Mouse (Mus musculus) bone marrow, adult 2 months (tissue): ENCODE results near the gene Zdhhc17. TPM values are rescaled to one million over a fixed set of nuclear protein-coding genes. Genes with fewer than 3 reads are reported as not detected.

ENCODE experiments used
- H3K27ac ChIP-seq: fragments of 200-500 bp; 2 replicates; pipeline ENCODE4 v1.5.1; 2012; ENCODE audit warnings: low read depth, mild to moderate bottlenecking, control low read depth, inconsistent platforms, low read length; ENCODE audit not compliant: control insufficient read depth, poor library complexity, insufficient read depth
- H3K4me1 ChIP-seq: fragments of 200-500 bp; 2 replicates; pipeline ENCODE4 v1.6.1; 2011; ENCODE audit warnings: low read length; ENCODE audit not compliant: control insufficient read depth, insufficient read depth
- H3K4me3 ChIP-seq: fragments of 200-500 bp; replicated peaks from 2 replicates; pipeline ENCODE3; 2011; ENCODE audit warnings: mild to moderate bottlenecking, low read depth, low read length, control low read depth; ENCODE audit not compliant: control insufficient read depth
- CTCF ChIP-seq: fragments of 200-500 bp; IDR thresholded peaks from 2 replicates; pipeline ENCODE4 v1.5.1; 2011; ENCODE audit warnings: low read length, control low read depth; ENCODE audit not compliant: control insufficient read depth, insufficient read depth
- POLR2A ChIP-seq: fragments of 200-500 bp; IDR thresholded peaks from 2 replicates; pipeline ENCODE4 v1.6.1; 2011; ENCODE audit warnings: low read depth, mild to moderate bottlenecking, control low read depth, low read length, borderline replicate concordance; ENCODE audit not compliant: control insufficient read depth
- WGBS: fragments of 180-500 bp; shearing (Covaris S2); methylation state at CpG from one replicate; pipeline ENCODE4 v1.1.7; 2018; 5-methylcytosine and 5-hydroxymethylcytosine counted together
- polyA plus RNA-seq: library from polyadenylated mRNA; stranded (reverse); fragments of >200 nt; gene quantifications from 2 replicates; pipeline ENCODE4 v1.2.4, GENCODE M21; 2011; ENCODE audit warnings: low replicate concordance; ENCODE audit not compliant: missing spikeins, insufficient read depth, insufficient read length

Gene Zdhhc17
- polyA plus RNA-seq, 1 experiment = 4.6 TPM

DNA sequence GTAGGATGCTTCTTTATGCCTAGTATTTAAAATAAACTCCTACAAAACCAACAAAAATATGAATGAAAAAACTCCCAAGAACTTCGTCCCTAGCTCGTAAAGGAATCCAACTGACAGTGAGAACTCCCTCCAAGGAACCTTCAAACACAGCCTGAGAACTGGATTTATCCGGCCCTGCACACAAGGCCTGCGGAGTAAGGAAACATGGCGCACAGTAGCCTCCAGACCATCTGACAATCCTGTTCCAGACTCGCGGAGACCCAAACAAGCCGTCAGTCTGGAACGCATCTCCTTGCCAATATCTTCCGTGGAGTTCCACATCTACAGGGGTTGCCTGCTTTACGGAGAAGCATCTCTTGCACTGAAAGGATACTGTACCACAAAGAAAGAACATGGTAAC, 68.0 kb downstream of the Zdhhc17 start:
- no peaks in the 10 kb centered on the region for H3K4me1 ChIP-seq
- no peak overlapping the region for H3K4me3 ChIP-seq
- TF ChIP-seq CTCF (no peak), POLR2A (no peak)
- no peak overlapping the region for H3K27ac ChIP-seq
- WGBS = 94% methylated on average over 11 of the region's 11 CpGs

DNA sequence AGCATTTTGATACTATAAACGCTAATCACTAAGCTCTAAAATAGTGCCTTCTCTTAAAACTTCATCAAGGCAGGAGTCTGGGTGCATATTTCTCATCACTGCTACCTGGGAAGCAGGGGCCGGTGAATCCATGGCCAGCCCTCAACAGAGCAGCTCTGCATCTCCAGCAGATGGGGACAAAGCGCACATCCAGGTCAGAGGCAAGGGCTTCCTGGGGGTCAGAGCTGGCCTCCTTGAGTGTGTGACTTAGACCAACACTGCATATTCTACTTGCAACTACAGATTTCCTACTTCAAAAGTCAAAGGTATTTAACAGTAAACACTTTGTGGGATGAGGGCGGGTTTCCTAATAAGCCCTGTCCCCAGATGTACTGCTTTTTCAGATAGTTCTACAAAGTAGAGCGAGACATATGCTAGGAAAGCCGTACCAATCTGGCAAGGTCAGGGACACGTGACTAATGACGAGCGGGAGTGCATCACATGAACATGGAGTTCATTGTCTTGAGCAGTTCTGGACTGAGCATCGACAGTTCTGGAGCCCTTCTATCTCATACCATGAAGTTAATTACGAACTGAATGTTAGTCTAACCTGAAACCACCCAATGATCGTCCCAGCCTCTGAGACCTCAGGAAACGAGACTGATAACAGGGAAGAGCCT, 69.1 kb downstream of the Zdhhc17 start:
- Histone ChIP-seq H3K4me3 (no peak overlapping the region), H3K27ac (no peak overlapping the region), H3K4me1 (no peaks in the 10 kb centered on the region)
- TF ChIP-seq POLR2A (no peak), CTCF (no peak)
- WGBS = 88% methylated on average over 13 of the region's 13 CpGs

DNA sequence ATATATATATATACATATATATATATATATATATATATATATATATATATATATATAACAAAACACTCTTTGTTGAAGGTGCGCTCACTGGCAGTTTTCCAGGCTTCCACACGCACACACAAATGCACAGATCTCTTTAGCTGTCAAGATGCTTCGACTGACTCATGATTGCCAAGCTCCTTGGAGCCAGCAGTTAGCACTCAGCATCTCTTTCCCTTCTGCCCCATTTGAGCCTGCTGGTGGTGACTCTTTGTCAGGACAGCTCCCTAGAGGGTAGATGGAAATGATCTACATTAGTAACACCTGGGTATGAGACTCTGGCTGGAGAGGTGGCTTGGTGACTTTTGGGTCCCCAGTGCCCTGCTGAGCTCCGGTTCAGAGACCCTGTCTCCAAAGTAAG, 70.2 kb downstream of the Zdhhc17 start:
- TF ChIP-seq POLR2A (no peak), CTCF (no peak)
- Histone ChIP-seq H3K4me3 (no peak overlapping the region), H3K27ac (no peak overlapping the region), H3K4me1 (no peaks in the 10 kb centered on the region; the same call in 1 of the 2 replicates)
- WGBS = 83% methylated on average over 4 of the region's 4 CpGs

DNA sequence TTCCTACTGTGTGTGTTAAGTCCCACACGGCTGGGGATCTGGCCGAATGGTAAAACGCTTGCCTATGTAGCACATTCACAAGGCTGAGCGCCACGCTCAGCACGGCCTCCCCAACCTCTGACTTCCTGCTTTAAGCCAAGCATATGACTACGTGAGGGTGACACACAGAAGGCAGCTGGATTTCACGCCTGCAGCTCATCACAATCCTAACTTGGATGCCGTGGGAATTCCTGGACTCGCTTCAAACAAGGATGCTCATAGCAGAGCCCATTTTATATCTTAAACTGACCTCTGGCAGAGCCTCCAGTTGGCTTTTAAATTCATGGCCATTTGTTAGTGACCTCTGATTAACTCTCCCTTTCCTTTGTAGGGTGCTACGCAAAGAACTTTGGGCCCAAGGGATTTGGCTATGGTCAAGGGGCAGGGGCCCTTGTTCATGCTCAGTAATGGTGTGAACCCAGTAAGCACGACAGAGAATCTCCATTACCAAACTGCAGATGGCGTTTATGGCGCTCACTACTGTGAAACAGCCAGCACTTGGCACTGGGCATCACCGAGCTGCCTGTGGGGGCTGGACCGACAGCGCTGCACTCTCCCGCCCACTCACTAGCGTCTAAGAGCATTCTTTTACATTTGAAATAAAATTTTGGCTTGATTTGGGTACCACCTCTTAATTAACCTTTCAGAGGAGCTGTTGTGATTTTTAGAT, 70.9 kb downstream of the Zdhhc17 start:
- 86% methylated on average over 19 of the region's 19 CpGs for WGBS
- Histone ChIP-seq H3K4me3 (no peak overlapping the region), H3K27ac (no peak overlapping the region), H3K4me1 (no peaks in the 10 kb centered on the region; the same call in 1 of the 2 replicates)
- TF ChIP-seq CTCF (no peak), POLR2A (no peak)

DNA sequence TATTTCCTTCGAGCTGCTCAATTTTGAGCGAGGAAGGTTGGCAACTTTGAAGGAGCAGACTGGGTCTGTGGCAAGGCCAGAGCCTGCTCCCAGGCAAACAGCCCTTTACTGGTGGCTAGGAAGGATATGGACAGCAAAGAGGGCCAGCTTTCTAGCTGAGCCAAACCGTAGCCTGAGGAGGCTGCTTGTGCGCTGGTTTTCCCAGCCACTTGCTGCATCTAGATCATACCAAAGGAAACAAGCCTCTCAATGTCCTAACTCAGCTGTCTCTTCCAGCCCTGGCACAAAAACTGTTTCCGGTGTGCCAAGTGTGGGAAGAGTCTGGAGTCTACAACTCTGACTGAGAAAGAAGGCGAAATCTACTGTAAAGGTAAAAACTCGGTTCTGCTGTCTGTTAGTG, 71.6 kb downstream of the Zdhhc17 start:
- 86% methylated on average over 7 of the region's 7 CpGs for WGBS
- no peak for TF ChIP-seq POLR2A
- TF ChIP-seq CTCF = no peak
- no peak overlapping the region for H3K4me3 ChIP-seq

DNA sequence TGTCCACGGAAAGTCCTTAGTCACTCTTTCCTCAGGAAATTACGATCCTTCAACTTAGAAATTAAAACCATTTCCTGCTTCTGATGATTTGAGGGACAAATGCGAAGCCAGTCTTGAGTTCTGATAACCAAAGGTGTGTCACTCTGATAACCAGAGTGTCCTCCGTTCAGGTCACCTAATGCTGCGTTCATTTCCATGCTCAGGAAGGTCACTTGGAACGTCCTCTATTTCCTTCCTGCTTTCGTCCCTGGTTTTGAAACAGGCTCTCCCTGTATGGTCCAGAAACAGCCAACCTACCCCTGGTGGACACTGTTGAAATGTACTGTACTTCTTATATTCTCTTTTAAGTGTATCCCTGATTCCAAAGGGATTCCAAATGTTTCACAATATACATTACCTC, 74.3 kb downstream of the Zdhhc17 start:
- Histone ChIP-seq H3K27ac (no peak overlapping the region), H3K4me1 (no peaks in the 10 kb centered on the region; the same call in 1 of the 2 replicates), H3K4me3 (no peak overlapping the region)
- TF ChIP-seq CTCF (no peak), POLR2A (no peak)
- 23% methylated on average over 7 of the region's 7 CpGs for WGBS

More for the DNA sequence above, 71.6 kb downstream of the Zdhhc17 start:
- H3K27ac ChIP-seq = no peak overlapping the region
- H3K4me1 ChIP-seq = no peaks in the 10 kb centered on the region; the same call in 1 of the 2 replicates

DNA sequence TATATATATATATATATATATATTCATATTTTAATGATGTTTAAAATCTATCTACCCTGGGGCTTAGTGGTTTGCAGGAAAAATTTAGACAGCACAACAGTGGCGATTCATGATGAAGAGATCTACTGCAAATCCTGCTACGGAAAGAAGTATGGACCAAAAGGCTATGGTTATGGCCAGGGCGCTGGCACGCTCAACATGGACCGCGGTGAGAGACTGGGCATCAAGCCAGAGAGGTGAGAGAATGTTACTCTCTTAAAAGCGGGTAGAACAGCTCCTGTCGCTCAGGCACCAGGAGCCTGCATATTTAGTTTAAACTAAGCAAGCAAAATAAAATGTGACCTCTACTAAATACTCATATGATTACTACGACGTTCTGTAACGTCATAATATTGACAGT, 74.9 kb downstream of the Zdhhc17 start:
- Histone ChIP-seq H3K4me1 (no peaks in the 10 kb centered on the region; the same call in 1 of the 2 replicates), H3K27ac (no peak overlapping the region), H3K4me3 (no peak overlapping the region)
- TF ChIP-seq POLR2A = no peak
- no peak for TF ChIP-seq CTCF
- WGBS = 90% methylated on average over 11 of the region's 11 CpGs

DNA sequence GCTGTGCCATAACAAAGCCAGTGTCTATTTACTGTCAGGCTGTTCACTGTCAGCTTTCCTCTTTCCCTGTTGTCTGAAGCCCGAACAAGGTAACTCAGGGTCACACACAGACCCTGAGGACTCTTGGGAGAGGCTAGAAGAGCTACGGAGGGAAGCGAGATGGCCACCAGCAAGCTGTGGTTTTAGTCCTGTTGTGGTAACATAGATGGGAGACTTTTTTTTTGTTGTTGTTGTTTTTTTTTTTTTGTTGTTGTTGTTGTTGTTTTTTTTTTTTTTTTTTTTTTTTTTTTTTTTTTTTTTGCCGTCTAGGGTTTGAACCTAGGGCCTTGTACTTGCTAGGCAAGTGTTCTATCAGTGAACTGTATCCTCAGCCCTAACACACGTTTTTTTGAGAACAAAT, 76.4 kb downstream of the Zdhhc17 start:
- Histone ChIP-seq H3K4me1 (no peaks in the 10 kb centered on the region; the same call in 1 of the 2 replicates), H3K4me3 (no peak overlapping the region), H3K27ac (no peak overlapping the region)
- no peak for TF ChIP-seq POLR2A
- TF ChIP-seq CTCF = no peak
- 72% methylated on average over 5 of the region's 5 CpGs for WGBS
